Mouse (Mus musculus) small intestine, adult 2 months (tissue): ENCODE measurements around the gene Ppp2r5e.

Experiments
- CTCF ChIP-seq: fragments of 200-500 bp; IDR thresholded peaks from 2 replicates; pipeline ENCODE4 v1.5.1; 2012; ENCODE audit warnings: low read depth, mild to moderate bottlenecking, control low read depth, inconsistent platforms, low read length, moderate library complexity, mixed read lengths; ENCODE audit not compliant: insufficient replicate concordance, insufficient read length; ENCODE audit errors: extremely low read depth
- POLR2A ChIP-seq: fragments of 200-500 bp; IDR thresholded peaks from 2 replicates; pipeline ENCODE4 v1.6.1; 2012; ENCODE audit warnings: low read depth, mild to moderate bottlenecking, control low read depth, inconsistent platforms, low read length, moderate library complexity

- TF ChIP-seq CTCF (no peak), POLR2A (no peak)
Measured at GRCm38 (mm10) chr12:75598988-75599387, 2.9 kb upstream of the Ppp2r5e start.
